Mouse (Mus musculus): ENCODE results near the gene Tmem191c. TPM values are rescaled to one million over a fixed set of nuclear protein-coding genes. Genes with fewer than 3 reads are reported as not detected.

The Tmem191c gene
- polyA plus RNA-seq, 1 experiment from 2014 or later, result 4.0 TPM

DNA sequence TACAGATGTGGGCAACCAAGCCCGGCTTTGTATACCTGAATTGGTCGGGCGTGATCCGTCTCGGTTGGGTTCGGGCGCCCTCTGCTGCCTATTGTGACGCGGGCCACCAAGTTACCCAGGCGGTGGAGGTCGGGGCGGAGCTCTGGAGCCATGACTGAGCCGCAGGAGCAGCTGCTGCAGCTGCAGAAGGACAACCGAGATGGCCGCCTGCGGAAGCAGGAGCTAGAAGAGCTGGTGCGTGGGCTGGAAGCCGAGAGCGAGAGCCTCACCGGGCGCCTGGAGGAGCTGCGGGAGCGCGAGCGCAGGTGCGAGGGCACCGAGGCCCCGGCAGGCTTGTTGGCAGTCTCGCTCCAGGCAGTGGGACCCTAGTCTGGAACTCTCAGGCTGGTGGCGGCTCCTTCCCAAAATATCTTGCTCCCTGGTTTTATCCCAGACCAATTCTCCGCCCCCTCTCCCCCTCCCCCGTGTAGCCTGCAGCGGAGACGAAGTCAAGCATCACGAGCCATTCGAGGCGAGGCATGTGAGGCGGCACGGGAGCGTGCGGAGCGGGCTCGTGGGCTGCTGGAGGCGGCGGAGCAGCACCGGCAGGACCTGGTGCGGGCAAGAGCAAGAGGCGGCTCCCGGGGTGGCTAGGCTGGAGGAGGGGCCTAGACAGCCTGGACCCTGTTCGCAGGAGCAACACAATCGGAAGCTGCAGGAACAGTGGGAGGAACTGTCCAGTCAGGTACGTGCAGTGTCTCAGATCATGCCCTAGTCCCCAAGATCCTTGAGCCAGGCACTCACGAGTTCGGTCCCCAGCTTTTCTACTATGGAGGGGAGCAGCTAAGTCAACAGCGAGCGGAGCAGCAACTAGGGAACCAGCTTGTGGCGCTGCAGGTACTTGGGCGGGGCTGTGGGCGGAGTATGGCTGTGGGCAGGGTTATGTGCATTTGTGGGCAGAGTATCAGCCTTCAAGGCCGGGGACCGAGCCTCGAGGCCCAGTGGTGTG, 581 bp downstream of the Tmem191c start:
- H3K27ac ChIP-seq (ENCODE audit: low read length), result no peak overlapping the region
- H3K4me1 ChIP-seq (ENCODE audit: control insufficient read depth, low read depth, low read length), result peaks cover 18% of the 10 kb centered on the region
- peak; percentile 84 for ATAC-seq (ENCODE audit: low read depth)
- WGBS (ENCODE audit: insufficient replicate concordance), result under 1% methylated on average over 62 of the region's 62 CpGs
- peaks cover 26% of the 10 kb centered on the region for H3K27me3 ChIP-seq (ENCODE audit: control insufficient read depth, insufficient read depth, low read depth, low read length)
- peak overlapping the region; percentile 95 for H3K4me2 ChIP-seq (ENCODE audit: low read depth, low read length)
- no peaks in the 10 kb centered on the region for H3K9me3 ChIP-seq (replicated peaks; ENCODE audit: control insufficient read depth, low read length)
- peak overlapping the region; percentile 67 for H3K4me3 ChIP-seq (ENCODE audit: low read depth, low read length)
- peak overlapping the region; percentile 51 for H3K9ac ChIP-seq (ENCODE audit: low read depth, low read length)
- H3K36me3 ChIP-seq (ENCODE audit: control insufficient read depth, insufficient read depth), result no peaks in the 10 kb centered on the region

DNA sequence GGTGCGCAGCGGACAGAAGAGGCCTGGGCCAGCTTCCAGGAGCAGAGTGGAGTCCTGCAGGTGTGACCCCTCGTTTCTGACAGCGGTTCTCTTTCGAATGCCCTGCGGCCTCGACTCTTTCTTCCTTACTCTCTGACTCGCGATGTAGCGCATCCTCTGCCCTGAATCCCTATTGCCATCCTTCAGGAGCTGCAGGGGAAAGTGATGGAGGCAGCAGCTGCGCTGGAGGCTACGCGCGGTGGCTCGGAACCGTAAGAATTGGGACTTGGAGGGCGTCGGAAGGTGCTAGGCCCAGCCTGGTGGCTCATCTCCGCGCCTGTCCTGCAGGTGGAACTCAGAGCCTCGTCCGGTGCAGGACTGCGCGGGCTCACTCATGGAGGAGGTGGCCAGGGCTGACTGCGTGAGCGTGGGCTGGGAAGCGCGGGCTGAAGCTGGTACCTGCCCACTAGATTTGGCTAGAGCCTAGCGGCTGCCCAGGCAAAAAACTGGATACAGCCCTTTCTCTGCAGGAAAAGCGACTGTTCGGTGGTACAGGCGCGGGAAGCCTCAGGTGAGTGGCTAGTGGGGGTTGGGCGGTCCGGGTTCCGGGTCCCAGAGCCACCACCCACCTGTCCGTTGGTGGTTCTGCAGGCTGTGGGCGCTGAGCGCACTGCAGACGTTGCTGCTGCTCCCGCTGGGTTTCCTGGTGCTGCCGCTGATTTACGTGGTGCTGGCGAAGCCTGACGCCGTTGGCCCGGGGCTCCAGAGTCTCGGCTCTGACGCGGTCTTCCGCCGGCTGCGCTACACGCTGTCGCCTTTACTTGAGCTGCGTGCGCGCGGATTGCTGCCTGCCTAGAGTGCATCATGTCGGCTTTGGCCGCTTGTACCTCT, 1.7 kb downstream of the Tmem191c start:
- Histone ChIP-seq H3K9ac (ENCODE audit: low read depth, low read length) (peak overlapping the region; percentile 12; the same call in 1 of the 2 replicates), H3K27me3 (ENCODE audit: control insufficient read depth, insufficient read depth, low read depth, low read length) (peaks cover 26% of the 10 kb centered on the region), H3K9me3 (replicated peaks; ENCODE audit: control insufficient read depth, low read length) (no peaks in the 10 kb centered on the region), H3K4me1 (ENCODE audit: control insufficient read depth, low read depth, low read length) (peaks cover 18% of the 10 kb centered on the region), H3K4me2 (ENCODE audit: low read depth, low read length) (peak overlapping the region; percentile 95), H3K36me3 (ENCODE audit: control insufficient read depth, insufficient read depth) (no peaks in the 10 kb centered on the region; the same call in 1 of the 2 replicates), H3K27ac (ENCODE audit: low read length) (no peak overlapping the region), H3K4me3 (ENCODE audit: low read depth, low read length) (peak overlapping the region; percentile 67)
- no peak for ATAC-seq (ENCODE audit: low read depth)
- 5% methylated on average over 61 of the region's 61 CpGs for WGBS (ENCODE audit: insufficient replicate concordance)

DNA sequence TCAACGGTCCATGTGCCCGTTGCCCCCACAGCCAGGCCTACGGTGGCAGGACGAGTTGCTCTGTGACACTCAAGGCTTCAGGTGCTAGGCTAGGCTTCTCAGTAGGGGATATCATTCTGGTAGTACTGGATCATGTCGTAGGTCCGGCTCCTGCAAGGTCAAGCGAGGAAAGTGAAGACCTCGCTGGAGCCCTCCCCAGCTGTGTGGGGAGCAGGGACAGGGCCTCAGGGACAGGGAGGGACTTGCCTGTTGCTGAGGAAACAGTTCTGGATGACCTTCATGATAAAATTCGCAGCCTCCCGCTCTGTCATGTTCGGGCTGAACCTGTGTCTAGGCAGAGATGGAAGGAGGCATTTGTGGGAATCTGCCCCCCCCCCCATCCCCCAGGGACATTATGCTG, 4.6 kb downstream of the Tmem191c start:
- H3K4me2 ChIP-seq (ENCODE audit: low read depth, low read length), result no peak overlapping the region
- ATAC-seq (ENCODE audit: low read depth), result no peak
- H3K36me3 ChIP-seq (ENCODE audit: control insufficient read depth, insufficient read depth), result no peaks in the 10 kb centered on the region; the same call in 1 of the 2 replicates
- H3K4me1 ChIP-seq (ENCODE audit: control insufficient read depth, low read depth, low read length), result peaks cover 18% of the 10 kb centered on the region
- 75% methylated on average over 11 of the region's 11 CpGs for WGBS (ENCODE audit: insufficient replicate concordance)
- H3K9ac ChIP-seq (ENCODE audit: low read depth, low read length), result no peak overlapping the region
- no peak overlapping the region for H3K27ac ChIP-seq (ENCODE audit: low read length)
- H3K9me3 ChIP-seq (replicated peaks; ENCODE audit: control insufficient read depth, low read length), result no peaks in the 10 kb centered on the region
- peaks cover 26% of the 10 kb centered on the region for H3K27me3 ChIP-seq (ENCODE audit: control insufficient read depth, insufficient read depth, low read depth, low read length)
- H3K4me3 ChIP-seq (ENCODE audit: low read depth, low read length), result no peak overlapping the region

DNA sequence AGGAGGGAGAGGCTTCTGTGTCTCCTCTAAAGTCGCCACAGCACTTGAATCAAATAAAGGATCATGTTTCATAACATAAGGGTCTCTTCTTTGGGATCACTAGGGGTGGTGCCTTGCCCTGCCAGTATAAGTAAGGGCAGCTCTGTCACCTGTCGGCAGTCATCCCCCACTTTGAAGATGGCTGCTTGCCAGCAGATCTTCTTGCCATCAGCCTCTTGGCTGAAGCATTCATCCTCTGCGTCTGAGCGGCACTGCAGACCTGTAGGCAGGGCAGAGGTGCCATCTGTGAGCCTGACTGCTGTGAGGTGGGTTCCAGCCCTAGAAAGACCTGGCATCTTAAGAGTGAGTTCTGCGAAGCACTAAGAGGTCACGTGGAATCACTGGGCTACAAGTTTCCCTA, 7.3 kb downstream of the Tmem191c start:
- H3K36me3 ChIP-seq (ENCODE audit: control insufficient read depth, insufficient read depth), result no peaks in the 10 kb centered on the region; the same call in 1 of the 2 replicates
- H3K4me2 ChIP-seq (ENCODE audit: low read depth, low read length), result no peak overlapping the region
- peaks cover 9% of the 10 kb centered on the region for H3K27me3 ChIP-seq (ENCODE audit: control insufficient read depth, insufficient read depth, low read depth, low read length)
- no peak overlapping the region for H3K27ac ChIP-seq (ENCODE audit: low read length)
- no peak overlapping the region for H3K4me3 ChIP-seq (ENCODE audit: low read depth, low read length)
- ATAC-seq (ENCODE audit: low read depth), result no peak
- H3K9me3 ChIP-seq (replicated peaks; ENCODE audit: control insufficient read depth, low read length), result no peaks in the 10 kb centered on the region
- no peak overlapping the region for H3K9ac ChIP-seq (ENCODE audit: low read depth, low read length)
- 80% methylated on average over 6 of the region's 6 CpGs for WGBS (ENCODE audit: insufficient replicate concordance)
- no peaks in the 10 kb centered on the region; the same call in 1 of the 2 replicates for H3K4me1 ChIP-seq (ENCODE audit: control insufficient read depth, low read depth, low read length)

DNA sequence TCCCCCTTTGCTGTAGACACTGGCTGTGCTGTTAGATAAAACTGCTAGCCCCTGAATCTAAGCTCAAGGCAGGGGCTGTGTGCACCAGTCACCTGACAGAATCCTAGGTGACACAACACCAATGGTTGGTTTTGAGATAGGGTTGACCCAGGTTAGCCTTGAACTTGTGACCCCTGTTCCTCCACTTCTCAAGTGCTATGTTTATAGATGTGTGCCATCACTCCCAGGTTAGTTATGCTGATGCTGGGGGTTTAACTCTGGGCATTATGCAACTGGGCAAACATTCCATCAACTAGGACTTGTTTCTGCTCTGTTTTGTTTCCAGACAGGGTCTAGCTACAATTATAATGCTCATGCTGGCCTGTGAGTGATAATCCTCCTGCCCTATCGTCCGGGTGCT, 11.2 kb downstream of the Tmem191c start:
- Histone ChIP-seq H3K36me3 (ENCODE audit: control insufficient read depth, insufficient read depth) (no peaks in the 10 kb centered on the region; the same call in none of the 2 replicates), H3K27me3 (ENCODE audit: control insufficient read depth, insufficient read depth, low read depth, low read length) (no peaks in the 10 kb centered on the region), H3K4me2 (ENCODE audit: low read depth, low read length) (no peak overlapping the region), H3K4me3 (ENCODE audit: low read depth, low read length) (no peak overlapping the region), H3K9ac (ENCODE audit: low read depth, low read length) (no peak overlapping the region), H3K4me1 (ENCODE audit: control insufficient read depth, low read depth, low read length) (no peaks in the 10 kb centered on the region), H3K9me3 (replicated peaks; ENCODE audit: control insufficient read depth, low read length) (no peaks in the 10 kb centered on the region), H3K27ac (ENCODE audit: low read length) (no peak overlapping the region)
- WGBS (ENCODE audit: insufficient replicate concordance), result 63% methylated on average over 2 of the region's 2 CpGs
- peak; percentile 77 for ATAC-seq (ENCODE audit: low read depth)

DNA sequence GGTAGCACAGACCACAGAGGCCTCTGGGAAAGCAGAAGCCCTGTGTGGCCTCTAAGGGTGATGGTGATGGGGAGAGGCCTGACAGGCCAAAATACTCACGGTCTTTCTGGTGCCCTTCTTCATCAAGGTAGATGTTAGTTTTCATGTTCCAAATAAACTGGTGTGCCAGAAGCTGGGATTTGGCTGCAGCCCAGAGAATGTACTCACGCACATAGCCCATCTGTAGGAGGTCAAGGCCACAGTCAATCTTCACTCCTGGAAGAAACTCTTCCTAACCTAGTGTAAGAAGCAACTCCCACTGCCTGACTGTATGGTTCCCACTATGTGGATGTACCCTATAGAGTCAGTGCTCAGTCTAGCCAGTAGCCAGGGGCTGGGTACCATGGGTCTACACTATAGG, 15.1 kb downstream of the Tmem191c start:
- ATAC-seq (ENCODE audit: low read depth), result no peak
- Histone ChIP-seq H3K9me3 (replicated peaks; ENCODE audit: control insufficient read depth, low read length) (no peaks in the 10 kb centered on the region), H3K4me1 (ENCODE audit: control insufficient read depth, low read depth, low read length) (no peaks in the 10 kb centered on the region), H3K27me3 (ENCODE audit: control insufficient read depth, insufficient read depth, low read depth, low read length) (no peaks in the 10 kb centered on the region), H3K36me3 (ENCODE audit: control insufficient read depth, insufficient read depth) (peaks cover 5% of the 10 kb centered on the region), H3K4me2 (ENCODE audit: low read depth, low read length) (no peak overlapping the region), H3K4me3 (ENCODE audit: low read depth, low read length) (no peak overlapping the region), H3K9ac (ENCODE audit: low read depth, low read length) (no peak overlapping the region), H3K27ac (ENCODE audit: low read length) (no peak overlapping the region)
- 80% methylated on average over 2 of the region's 2 CpGs for WGBS (ENCODE audit: insufficient replicate concordance)

DNA sequence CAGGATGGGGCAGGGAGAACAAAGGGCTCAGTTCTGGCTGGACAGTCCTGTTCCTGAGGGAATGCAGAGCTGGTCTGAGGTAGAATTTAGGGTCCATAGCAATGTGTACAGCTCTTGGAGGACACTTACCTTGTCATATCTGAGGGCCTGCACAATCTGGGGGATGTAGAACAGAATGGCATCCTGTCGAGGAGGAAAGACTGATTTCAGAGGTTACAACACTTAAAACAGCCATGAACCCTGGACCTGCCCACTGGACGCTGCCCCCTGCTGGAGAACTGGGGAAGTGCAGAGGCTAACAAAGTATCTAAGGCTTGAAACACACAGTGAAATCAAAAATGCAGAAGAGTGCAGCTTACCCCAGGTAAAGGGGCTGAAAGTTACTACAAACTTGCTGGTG, 16.9 kb downstream of the Tmem191c start:
- WGBS (ENCODE audit: insufficient replicate concordance), result 0% methylated on average over 2 of the region's 2 CpGs
- Histone ChIP-seq H3K27ac (ENCODE audit: low read length) (no peak overlapping the region), H3K27me3 (ENCODE audit: control insufficient read depth, insufficient read depth, low read depth, low read length) (no peaks in the 10 kb centered on the region), H3K4me1 (ENCODE audit: control insufficient read depth, low read depth, low read length) (no peaks in the 10 kb centered on the region), H3K36me3 (ENCODE audit: control insufficient read depth, insufficient read depth) (peaks cover 10% of the 10 kb centered on the region), H3K4me3 (ENCODE audit: low read depth, low read length) (no peak overlapping the region), H3K9ac (ENCODE audit: low read depth, low read length) (no peak overlapping the region), H3K4me2 (ENCODE audit: low read depth, low read length) (no peak overlapping the region), H3K9me3 (replicated peaks; ENCODE audit: control insufficient read depth, low read length) (no peaks in the 10 kb centered on the region)
- ATAC-seq (ENCODE audit: low read depth), result no peak

DNA sequence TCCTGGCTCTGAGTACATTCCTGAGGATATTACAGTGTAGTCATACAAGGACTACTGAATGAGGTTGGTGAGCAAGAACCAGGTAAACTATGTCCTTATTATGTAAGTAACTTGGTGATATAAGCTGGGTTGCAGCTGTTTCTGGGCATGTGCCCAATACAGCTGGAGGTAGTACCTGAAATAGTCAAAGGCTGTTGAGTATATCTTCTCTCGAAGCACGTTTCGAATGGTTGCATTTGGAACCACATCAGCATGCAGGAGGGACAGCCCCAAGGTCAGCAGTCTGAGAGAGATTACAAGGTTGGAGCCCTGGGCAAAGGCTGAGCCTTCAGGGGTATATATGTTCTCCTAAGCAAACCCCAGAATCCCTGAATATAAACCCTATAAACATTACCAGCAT, 24.9 kb downstream of the Tmem191c start:
- Histone ChIP-seq H3K36me3 (ENCODE audit: control insufficient read depth, insufficient read depth) (peaks cover 6% of the 10 kb centered on the region), H3K27me3 (ENCODE audit: control insufficient read depth, insufficient read depth, low read depth, low read length) (no peaks in the 10 kb centered on the region), H3K9me3 (replicated peaks; ENCODE audit: control insufficient read depth, low read length) (no peaks in the 10 kb centered on the region), H3K9ac (ENCODE audit: low read depth, low read length) (no peak overlapping the region), H3K4me3 (ENCODE audit: low read depth, low read length) (no peak overlapping the region), H3K27ac (ENCODE audit: low read length) (no peak overlapping the region), H3K4me1 (ENCODE audit: control insufficient read depth, low read depth, low read length) (no peaks in the 10 kb centered on the region), H3K4me2 (ENCODE audit: low read depth, low read length) (no peak overlapping the region)
- no peak for ATAC-seq (ENCODE audit: low read depth)
- WGBS (ENCODE audit: insufficient replicate concordance), result 73% methylated on average over 3 of the region's 3 CpGs
